Mouse (Mus musculus): ENCODE data around the gene Vps53. TPM values are rescaled to one million over a fixed set of nuclear protein-coding genes. Genes with fewer than 3 reads are reported as not detected.
A peak's percentile ranks its signal among the peaks of the same experiment; 100 is the strongest.

Gene Vps53
- polyA plus RNA-seq, 1 experiment from 2014 or later: 28.5 TPM

DNA sequence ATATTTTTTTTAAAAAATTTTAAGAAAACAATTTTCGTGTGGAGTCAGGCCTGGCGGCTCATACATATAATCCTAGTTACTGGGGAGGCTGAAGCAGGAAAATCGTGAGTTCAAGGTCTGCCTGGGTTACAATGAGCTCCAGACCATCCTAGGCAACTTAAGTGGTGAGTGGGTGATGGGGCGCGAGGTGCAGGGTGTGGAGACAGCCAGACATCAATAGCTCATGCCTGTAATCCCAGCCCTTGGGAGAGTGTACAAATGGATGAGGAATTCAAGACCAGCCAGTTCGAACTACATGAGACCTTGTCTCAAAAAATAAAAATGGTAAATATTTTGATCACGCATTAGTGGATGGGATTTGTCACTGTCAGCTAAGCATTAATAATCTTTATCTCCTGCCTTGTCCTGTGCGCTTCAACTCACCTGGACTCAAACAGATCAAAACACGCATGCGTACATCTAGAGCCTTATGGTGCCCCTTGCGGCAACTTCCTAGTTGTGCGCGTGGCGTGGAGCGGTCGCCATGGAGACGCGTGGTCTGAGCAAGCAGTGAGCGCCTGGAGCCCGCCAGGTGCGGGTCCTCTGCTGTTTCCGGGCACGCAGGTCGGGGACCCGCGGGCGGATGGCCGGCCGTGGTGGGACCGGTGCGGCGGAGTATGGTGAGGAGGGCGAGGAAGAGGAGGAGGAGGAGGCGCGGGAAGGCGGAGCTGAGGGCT lies 179.8 kb downstream of the Vps53 start, which contains the start of gene 1700016K19Rik:
Gene 1700016K19Rik (plus strand): TSS at position 473 of the 716 bp plus-strand sequence.
- H3K27ac ChIP-seq (ENCODE audit: low read length): no peak within 1 kb of the TSS
- ATAC-seq: peak; percentile 90
- H3K9me3 ChIP-seq (ENCODE audit: low read length): no peaks in the 10 kb centered on the region
- peak within 1 kb of the TSS; percentile 45 for H3K4me3 ChIP-seq (ENCODE audit: low read depth, low read length)
- TF ChIP-seq CTCF (IDR thresholded peaks at IDR 0.05) (peak; percentile 79), EP300 (IDR thresholded peaks at IDR 0.05) (no peak)
- H3K4me2 ChIP-seq (replicated peaks; ENCODE audit: low read depth, low read length): peak within 1 kb of the TSS; percentile 80
- no peaks in the 10 kb centered on the region; the same call in 1 of the 2 replicates for H3K27me3 ChIP-seq (replicated peaks; ENCODE audit: insufficient read depth, low read length)
- WGBS: 14% methylated on average over 33 of the region's 36 CpGs
- no peaks in the 10 kb centered on the region for H3K4me1 ChIP-seq (ENCODE audit: insufficient read depth, low read depth, low read length)
- no peaks in the 10 kb centered on the region for H3K36me3 ChIP-seq (ENCODE audit: insufficient read depth, low read length)
- H3K9ac ChIP-seq (replicated peaks; ENCODE audit: low read depth): no peak within 1 kb of the TSS
- DNase-seq (ENCODE audit: low spot score): peak; percentile 90

Other genes with a start within 250 kb of the Vps53 start
- 10.7 and 11.0 TPM in 2 replicates for gene Rph3al, start 241.2 kb downstream of the Vps53 start, polyA plus RNA-seq (2015; fragmentation: Nextera tagmentation; extraction: Ambion mirVana)
- gene 1700016K19Rik, start 179.7 kb downstream of the Vps53 start, polyA plus RNA-seq (2015; fragmentation: Nextera tagmentation; extraction: Ambion mirVana): 15.5 and 20.2 TPM in 2 replicates
- gene Rflnb, start 151.9 kb downstream of the Vps53 start, polyA plus RNA-seq (2015; fragmentation: Nextera tagmentation; extraction: Ambion mirVana): 54.3 and 54.4 TPM in 2 replicates
- gene Fam57a, start within 50 bp of the Vps53 start, polyA plus RNA-seq (2015; fragmentation: Nextera tagmentation; extraction: Ambion mirVana): 27.0 and 33.8 TPM in 2 replicates
- 0.77 and 0.87 TPM in 2 replicates for gene Dbil5, start 38.0 kb upstream of the Vps53 start, polyA plus RNA-seq (2015; fragmentation: Nextera tagmentation; extraction: Ambion mirVana)
- 8.8 and 13.8 TPM in 2 replicates for gene Gemin4, start 38.0 kb upstream of the Vps53 start, polyA plus RNA-seq (2015; fragmentation: Nextera tagmentation; extraction: Ambion mirVana)
- 7.7 and 8.0 TPM in 2 replicates for gene Mrm3, start 64.1 kb upstream of the Vps53 start, polyA plus RNA-seq (2015; fragmentation: Nextera tagmentation; extraction: Ambion mirVana)
- gene Glod4, start 64.1 kb upstream of the Vps53 start, polyA plus RNA-seq (2015; fragmentation: Nextera tagmentation; extraction: Ambion mirVana): 85.9 and 99.6 TPM in 2 replicates
- 11.7 and 11.9 TPM in 2 replicates for gene Nxn, start 219.5 kb upstream of the Vps53 start, polyA plus RNA-seq (2015; fragmentation: Nextera tagmentation; extraction: Ambion mirVana)
- 64.4 and 81.7 TPM in 2 replicates for gene Timm22, start 227.3 kb upstream of the Vps53 start, polyA plus RNA-seq (2015; fragmentation: Nextera tagmentation; extraction: Ambion mirVana)